Mouse (Mus musculus): ENCODE data around the gene Tcf15. TPM values are rescaled to one million over a fixed set of nuclear protein-coding genes. Genes with fewer than 3 reads are reported as not detected.

Tcf15 gene
- total RNA-seq (2021): 1 to 10 TPM; 4.3 to 4.7 TPM

- DNase-seq (ENCODE audit: extremely low spot score in 1 of 2, low spot score in 1 of 2): peak in 1 of 2 experiments; percentile 19
Measured at GRCm38 (mm10) chr2:152143279-152144157, at the start of gene Tcf15. Gene Tcf15, plus strand, starts transcription at chr2:152143561.

- no peak for DNase-seq (ENCODE audit: extremely low spot score in 1 of 2, low spot score in 1 of 2)
Measured at GRCm38 (mm10) chr2:152094856-152095545, 48.4 kb upstream of the Tcf15 start.

GRCm38 (mm10) chr2:152096922-152097321 is 46.4 kb upstream of the Tcf15 start:
- DNase-seq (ENCODE audit: extremely low spot score in 1 of 2, low spot score in 1 of 2): no peak

- no peak for DNase-seq (ENCODE audit: extremely low spot score in 1 of 2, low spot score in 1 of 2)
Measured at GRCm38 (mm10) chr2:152097916-152098315, 45.4 kb upstream of the Tcf15 start.

- DNase-seq (ENCODE audit: extremely low spot score in 1 of 2, low spot score in 1 of 2): no peak
Measured at GRCm38 (mm10) chr2:152099538-152099937, 43.8 kb upstream of the Tcf15 start.

- no peak for DNase-seq (ENCODE audit: extremely low spot score in 1 of 2, low spot score in 1 of 2)
Measured at GRCm38 (mm10) chr2:152101761-152102160, 41.6 kb upstream of the Tcf15 start.

- no peak for DNase-seq (ENCODE audit: extremely low spot score in 1 of 2, low spot score in 1 of 2)
Measured at GRCm38 (mm10) chr2:152102369-152102768, 41.0 kb upstream of the Tcf15 start.

GRCm38 (mm10) chr2:152104711-152105317 is 38.5 kb upstream of the Tcf15 start:
- no peak for DNase-seq (ENCODE audit: extremely low spot score in 1 of 2, low spot score in 1 of 2)

GRCm38 (mm10) chr2:152105318-152106224 is 37.8 kb upstream of the Tcf15 start, which contains the start of gene Srxn1:
Gene Srxn1, plus strand, starts transcription at chr2:152105516.
- DNase-seq (ENCODE audit: extremely low spot score in 1 of 2, low spot score in 1 of 2): peak; percentile 70 to 71

GRCm38 (mm10) chr2:152106225-152106595 is 37.2 kb upstream of the Tcf15 start:
- DNase-seq (ENCODE audit: extremely low spot score in 1 of 2, low spot score in 1 of 2): no peak

GRCm38 (mm10) chr2:152106597-152106996 is 36.8 kb upstream of the Tcf15 start:
- no peak for DNase-seq (ENCODE audit: extremely low spot score in 1 of 2, low spot score in 1 of 2)

- no peak for DNase-seq (ENCODE audit: extremely low spot score in 1 of 2, low spot score in 1 of 2)
Measured at GRCm38 (mm10) chr2:152108702-152109101, 34.7 kb upstream of the Tcf15 start.

GRCm38 (mm10) chr2:152109386-152109785 is 34.0 kb upstream of the Tcf15 start:
- no peak for DNase-seq (ENCODE audit: extremely low spot score in 1 of 2, low spot score in 1 of 2)

- DNase-seq (ENCODE audit: extremely low spot score in 1 of 2, low spot score in 1 of 2): no peak
Measured at GRCm38 (mm10) chr2:152111311-152111710, 32.0 kb upstream of the Tcf15 start.

- peak; percentile 92 to 98 for DNase-seq (ENCODE audit: extremely low spot score in 1 of 2, low spot score in 1 of 2)
Measured at GRCm38 (mm10) chr2:152111920-152112319, 31.4 kb upstream of the Tcf15 start.

- no peak for DNase-seq (ENCODE audit: extremely low spot score in 1 of 2, low spot score in 1 of 2)
Measured at GRCm38 (mm10) chr2:152112490-152112889, 30.9 kb upstream of the Tcf15 start.

GRCm38 (mm10) chr2:152112970-152113369 is 30.4 kb upstream of the Tcf15 start:
- no peak for DNase-seq (ENCODE audit: extremely low spot score in 1 of 2, low spot score in 1 of 2)

- no peak for DNase-seq (ENCODE audit: extremely low spot score in 1 of 2, low spot score in 1 of 2)
Measured at GRCm38 (mm10) chr2:152114057-152114975, 29.0 kb upstream of the Tcf15 start.

- DNase-seq (ENCODE audit: extremely low spot score in 1 of 2, low spot score in 1 of 2): no peak
Measured at GRCm38 (mm10) chr2:152117694-152118093, 25.7 kb upstream of the Tcf15 start.

Data from layer of hippocampus, postnatal 25 days (tissue).